Mouse (Mus musculus) kidney, adult 18-20 months (tissue): ENCODE measurements at regions not wholly inside any gene's neighbourhood (a gene's known extent, or its start where the extent isn't known, plus 50 kb on each side); places are given as distances from the start of the nearest gene placed in this dataset.
"Not testable (repeated sequence)": the region's sequence is repeated elsewhere in the genome, so short reads cannot be mapped to it uniquely, and the experiment has no call there.

Experiments used
- DNase-seq: peaks from one replicate; pipeline ENCODE4 v3.0.0; 2021

DNA sequence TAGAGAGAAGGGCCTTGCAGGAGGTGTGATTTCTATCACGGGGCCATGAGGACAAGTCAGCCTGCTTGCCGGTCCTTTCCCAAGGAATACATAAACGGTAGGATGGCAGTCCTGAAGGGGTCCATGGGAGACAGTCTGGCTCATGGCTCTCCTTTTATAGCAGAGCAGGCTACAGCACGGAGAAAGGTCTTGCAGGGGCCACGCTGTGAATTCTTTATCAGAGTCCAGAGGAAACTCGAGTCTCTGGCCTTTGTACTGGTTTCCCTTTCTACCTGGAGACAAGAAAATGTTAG lies 1984.0 kb downstream of the 4930444P10Rik start:
- DNase-seq = no peak

DNA sequence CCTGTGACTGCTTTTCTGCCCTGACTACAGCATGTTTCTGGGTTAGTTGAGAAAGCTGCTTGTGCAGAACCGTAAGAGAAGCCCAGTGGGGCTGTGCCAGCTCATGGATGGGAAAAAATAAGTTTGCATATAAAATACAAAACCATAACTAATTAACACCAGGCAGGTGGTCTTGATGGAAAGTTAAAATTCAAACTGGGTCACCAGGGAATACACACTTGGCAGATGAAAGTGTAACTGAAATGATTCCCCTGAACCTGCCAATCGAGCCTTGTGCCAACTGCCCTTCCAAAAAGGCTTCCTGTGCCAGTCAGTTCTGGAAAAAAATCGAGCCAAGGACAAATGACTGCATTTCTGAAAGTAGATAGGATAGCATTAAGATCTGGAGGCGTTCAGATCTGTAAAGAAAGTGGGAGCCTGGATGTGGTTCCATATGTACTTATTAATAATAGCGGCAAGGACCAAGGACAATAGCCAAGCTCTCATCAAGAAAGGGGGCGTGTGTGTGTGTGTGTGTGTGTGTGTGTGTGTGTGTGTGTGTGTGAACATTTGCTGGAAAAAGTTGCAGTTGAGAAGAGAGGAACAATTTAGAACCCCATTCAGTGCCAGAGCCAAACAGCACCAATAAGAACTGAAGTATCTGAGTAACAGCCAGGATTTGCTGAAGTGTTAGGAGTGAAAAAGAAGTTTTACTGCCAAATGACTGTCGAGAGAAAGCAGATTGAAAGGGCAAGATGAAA lies 1984.5 kb downstream of the 4930444P10Rik start:
- DNase-seq = peak; percentile 3

DNA sequence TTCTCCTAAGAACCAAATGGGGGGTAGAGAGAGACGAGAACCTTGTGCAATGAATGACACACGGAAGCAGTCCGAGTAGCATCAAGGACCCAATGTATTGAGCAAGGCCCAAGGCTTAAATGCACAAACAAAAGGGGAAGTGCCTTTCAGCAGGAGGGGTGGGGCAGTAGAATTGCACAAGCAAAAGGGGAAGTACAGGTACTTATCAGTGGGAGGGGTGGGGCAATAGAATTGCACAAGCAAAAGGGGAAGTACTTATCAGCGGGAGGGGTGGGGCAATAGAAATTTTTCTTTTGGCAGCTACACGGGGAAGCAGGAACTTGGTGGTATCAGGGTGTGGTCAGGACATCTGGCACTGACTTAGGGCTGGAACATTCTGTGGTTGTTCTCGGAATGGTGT lies 1987.6 kb downstream of the 4930444P10Rik start:
- DNase-seq = not testable (repeated sequence)

DNA sequence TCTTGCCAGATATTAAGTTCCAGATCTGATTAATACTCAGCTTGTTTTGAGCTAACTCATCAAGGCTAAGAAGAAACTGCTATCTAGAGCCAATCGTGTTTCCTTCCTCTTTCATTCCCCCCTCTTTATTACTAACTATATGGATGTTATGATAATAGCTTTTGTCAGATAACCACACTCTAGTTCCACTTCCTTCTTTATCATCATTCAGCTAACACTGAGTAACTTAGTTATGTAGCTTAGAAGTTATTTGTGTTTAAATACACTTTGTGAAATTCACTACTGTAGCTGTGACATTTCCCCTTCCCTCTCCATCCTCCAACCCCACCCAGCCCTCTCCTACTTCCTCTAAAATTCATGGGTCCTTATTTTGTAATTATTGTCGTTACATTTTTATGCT lies 1988.6 kb downstream of the 4930444P10Rik start:
- DNase-seq = no peak

DNA sequence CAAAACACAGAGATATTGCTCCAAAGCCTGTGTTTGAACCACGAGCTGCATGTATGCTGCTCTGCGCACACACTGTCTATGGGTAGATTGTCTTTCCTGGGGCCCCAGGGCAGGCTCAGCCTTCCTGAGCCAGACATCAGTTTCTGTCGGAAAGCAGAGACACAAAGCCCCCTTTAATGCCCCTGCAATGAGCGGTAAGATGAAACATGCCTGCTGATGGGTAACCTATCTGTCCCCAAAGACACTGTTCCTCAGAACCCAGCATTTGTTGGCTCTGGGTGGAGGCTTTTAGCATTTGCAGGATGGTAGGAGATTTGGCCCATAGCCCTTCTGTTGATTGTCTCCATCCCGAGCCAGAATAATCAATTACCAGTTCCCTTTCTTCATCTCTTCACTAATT lies 1994.1 kb downstream of the 4930444P10Rik start:
- DNase-seq = no peak

DNA sequence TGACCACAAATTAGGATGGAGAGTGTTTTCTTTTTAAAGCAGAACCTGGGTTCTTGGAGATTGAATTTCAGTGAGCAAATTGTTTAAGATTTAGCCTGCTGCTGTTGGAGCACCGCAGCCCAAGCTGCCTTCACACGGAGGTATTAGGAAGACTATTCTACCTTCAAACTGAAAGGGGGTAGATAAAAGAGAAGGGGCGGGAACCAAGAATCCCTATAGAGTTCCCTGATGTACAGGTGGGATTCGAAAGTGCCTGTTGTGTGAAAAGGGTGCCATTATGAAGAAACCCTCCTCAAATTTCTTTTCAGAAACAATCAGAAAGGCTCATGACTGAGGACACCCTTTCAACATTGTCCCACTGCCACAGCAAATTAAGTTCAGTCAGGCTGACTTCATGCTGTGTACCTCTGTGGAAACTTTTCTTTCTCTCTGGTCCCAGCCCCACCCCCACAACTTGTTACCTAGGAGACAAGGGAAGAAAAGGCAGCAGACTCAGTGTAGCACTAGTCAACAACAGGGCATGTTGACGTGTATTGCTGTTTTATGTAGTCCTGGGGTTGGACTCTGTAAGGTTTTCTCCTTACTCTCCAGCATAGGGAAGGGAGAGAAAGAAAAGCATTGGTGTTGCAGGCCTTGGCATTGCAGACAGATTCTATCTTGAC lies 1995.4 kb downstream of the 4930444P10Rik start:
- no peak for DNase-seq

DNA sequence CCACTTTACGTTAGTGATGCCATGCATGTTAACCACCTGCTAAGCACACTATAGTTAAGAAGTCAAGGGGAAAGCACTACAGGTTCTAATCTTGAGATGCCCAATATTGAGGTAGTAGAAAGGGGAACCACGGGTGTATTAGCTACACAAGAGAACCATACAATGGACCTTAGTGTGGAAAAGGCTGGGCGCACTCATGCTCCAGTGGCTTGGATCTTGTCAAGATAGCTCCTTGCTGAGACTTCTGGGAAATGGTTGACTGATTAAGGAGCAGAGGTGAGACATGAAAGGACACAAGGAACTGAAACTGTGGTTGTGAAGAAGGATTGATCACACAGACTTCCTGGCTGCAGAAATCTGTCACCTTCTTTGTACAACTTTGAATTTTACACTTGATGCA lies 2028.3 kb downstream of the 4930444P10Rik start:
- no peak for DNase-seq

DNA sequence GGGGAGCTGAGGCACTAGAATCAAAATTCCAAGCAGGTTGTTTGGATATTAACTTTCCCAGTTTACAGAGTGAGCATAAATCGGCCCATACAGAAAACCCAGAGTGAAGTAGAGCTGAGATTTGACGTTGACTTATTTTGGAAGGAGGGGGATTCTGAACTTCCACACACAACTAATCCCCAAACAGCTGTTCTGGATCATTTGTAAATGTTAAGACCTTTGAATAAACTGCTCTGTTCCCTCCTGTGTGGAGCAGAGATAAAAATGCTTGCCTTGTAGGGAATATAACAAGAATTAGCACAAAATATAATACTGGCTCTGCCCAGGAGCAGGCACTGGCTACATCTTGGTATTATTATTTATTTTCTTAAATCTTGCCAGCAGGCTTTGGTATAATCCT lies 2057.0 kb downstream of the 4930444P10Rik start:
- DNase-seq = no peak

DNA sequence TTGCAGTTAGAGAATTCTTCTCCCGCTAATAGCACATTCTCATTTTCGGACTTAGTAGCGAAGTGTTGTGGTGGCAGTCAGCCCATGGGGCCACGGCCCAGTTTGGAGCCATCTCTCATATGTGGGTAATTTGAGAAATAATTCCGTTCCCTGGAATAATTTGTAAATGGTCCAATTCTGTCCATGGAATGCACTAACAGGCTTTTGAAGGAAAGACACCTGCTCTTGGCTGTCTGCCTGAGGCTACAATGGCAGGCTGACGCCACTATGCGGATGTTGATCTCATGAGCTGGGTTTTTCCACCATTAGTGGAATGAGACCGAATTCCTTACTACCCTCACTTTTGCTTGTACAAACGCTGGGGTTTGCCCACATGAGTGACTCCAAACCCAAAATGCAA lies 2081.6 kb downstream of the 4930444P10Rik start:
- DNase-seq = no peak

DNA sequence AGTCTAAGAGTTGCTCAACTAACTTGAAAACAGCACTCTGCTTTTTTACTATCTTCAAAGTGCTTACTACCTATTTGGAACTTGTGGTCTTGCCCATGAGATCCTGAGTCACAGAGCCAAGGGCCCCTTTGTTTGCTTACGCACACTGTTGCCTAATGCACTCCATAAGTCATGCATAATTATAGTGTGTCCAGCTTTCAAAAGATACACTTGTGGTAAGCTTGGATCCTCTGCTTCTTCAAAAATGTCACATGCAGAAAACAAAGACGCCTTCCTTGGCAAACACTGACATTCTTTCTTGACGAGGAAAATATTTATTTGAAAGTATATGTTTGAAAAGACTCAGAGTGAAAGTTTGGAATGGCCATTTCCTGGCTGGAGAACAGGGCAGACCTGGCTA lies 2082.3 kb downstream of the 4930444P10Rik start:
- no peak for DNase-seq

DNA sequence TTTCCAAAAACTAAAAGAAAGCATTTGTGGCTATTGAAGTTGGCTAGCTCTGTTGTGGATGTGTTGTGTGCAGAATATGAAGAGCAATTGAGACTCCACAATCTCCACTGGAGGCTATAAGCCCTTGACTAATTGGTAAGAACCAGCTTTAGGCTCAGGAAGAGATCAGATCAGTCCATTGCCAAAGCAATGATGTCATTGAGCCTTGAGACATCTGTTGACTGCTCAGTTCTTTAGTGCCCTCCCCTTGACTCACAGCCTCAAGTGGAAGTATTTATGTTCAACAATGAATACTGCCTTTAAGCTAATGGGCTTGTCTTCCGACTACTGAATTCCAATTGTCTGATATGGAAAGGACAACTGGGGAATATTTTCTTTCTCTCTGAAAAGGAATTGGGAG lies 2090.6 kb downstream of the 4930444P10Rik start:
- DNase-seq = no peak

DNA sequence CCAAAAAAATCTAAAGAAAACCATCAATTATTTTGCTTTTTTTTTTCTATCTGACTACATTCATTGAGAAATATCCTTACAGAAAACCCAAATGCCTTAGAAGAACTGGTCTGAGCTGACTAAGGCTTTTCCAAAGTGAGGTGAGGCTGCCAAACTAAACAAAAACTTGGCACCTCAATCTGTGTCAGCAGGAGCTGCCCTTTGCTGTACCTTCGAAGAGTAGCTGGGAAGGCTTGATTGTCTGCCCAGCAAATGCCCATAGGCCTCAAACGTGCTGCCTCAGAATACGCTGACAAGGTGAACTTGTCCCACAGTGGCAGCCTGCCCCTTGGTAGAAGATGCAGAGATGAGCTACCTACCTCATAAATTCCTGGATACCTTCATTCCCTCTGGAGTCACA lies 2091.7 kb downstream of the 4930444P10Rik start:
- DNase-seq = no peak

DNA sequence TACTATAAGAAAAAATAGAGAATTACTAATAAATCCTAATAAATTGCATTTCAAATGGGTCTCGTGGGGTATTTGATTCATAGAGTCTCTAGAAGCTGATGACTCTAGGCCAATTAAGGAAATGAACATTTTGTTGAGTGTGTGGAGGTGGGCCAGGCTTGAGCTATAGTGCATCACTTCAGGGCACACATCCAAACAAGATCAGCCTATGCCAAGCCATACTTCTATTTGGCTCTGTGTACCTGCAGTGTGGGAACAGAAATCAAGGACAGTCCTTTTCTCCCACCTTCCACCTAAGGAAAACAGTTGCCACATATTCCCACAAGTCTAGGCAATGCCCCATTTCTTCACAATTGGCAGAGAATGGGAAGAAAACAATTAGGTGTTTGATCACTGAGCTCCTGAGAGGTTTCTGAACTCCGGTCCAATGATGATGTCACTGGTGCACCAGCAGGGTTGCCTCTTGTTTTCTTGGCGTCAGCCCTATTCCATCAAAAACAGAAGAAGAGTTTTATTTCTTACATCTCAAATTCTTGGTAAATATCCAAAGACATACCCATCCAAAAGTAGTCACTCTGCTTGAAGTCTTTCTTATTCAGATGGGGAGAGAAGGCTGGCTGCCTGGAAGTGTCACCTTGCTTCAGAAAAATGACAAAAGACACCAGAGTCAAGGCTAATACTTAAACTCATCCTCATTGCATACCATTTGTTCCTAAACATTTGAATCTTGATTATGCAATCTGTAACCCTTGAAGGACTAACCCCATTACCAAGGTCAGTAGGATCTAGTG lies 2092.3 kb downstream of the 4930444P10Rik start:
- DNase-seq = no peak

DNA sequence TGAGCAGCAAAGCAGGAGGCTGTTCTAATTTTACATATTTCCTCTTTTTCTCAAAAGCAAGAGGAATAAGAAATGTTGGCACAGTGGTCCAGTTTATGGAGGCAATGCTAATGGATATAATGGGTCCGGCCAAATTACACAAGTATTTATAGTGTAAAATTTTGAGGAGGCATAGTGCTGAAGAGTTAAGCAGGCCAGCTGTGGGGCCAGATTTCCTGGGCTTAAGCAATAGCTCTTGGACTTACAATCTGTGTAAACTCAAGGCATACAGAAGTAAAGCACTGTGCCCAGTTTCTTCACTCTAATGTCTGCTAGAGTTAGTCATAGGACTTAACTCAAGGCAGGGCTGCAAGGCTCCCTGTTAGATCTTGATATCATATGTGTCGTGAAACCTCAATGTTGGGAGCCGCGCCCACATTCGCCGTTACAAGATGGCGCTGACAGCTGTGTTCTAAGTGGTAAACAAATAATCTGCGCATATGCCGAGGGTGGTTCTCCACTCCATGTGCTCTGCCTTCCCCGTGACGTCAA lies 2094.9 kb downstream of the 4930444P10Rik start:
- no peak for DNase-seq

DNA sequence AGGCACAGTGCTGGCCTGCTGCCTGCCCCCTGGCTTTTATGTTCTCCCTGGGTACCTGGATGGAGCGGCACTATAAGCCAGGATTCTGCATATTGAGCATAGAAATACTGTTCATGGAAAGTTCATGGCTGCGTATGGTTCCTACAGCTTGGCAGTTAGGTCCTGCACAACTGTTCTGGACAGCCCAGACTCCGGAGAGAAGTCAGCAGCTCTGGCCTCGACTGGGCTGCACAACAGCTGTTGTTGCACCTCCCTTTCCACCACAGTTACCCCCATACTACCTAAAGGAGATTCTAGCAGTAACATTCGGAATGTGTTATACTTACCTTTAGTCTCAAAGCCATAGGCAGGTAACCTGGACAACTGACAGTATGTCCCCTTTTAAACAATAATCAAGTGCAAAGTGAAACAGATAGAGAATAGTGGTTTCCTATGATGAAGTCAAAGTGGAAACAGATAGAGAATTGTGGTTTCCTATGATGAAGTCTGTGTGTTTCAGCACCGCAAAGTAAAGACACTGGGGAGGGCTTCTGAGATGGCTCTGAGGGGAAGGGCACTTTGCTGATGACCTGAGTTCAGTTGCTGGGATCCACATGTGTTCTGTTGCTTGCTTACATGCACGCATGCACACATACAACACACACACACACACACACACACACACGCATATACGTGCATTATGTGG lies 2099.2 kb downstream of the 4930444P10Rik start:
- DNase-seq = no peak

DNA sequence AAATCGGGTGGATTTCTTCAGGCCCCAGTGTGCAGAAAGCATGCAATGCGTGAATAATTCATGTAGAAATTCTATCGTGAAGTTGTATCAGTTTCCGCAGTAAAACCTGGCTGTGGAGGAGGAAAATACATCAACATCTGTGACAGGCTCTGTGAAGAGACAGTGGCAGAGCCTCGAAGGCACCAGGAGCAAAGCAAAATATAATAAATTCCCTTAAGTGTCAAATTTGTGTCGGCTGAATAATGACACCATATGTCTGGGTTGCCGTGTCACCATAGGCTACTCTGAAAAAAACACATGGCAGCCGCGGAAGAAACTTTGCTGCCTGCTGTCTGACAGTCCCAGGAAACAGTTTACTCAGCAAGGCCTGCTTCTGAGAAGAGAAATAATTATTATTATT lies 2100.1 kb downstream of the 4930444P10Rik start:
- DNase-seq = no peak

DNA sequence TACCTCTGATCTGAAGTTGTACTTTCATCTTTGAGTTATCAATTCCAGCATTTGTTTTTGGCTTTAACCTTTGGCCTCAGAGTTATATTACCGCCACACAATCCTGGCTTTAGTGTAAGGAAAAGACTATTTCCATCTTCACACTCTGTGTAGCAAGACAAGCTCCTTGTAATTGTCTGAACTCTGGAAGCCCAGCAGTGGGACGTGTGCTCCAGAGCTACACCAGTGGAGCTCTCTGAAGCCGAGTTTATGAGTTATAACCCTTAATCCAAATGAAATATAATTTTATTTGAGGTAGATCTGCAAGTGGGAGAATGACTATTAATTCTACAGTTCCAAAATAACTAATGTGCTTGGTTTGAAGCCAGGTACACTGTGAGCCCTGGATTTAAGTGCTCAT lies 2103.8 kb downstream of the 4930444P10Rik start:
- DNase-seq = no peak

DNA sequence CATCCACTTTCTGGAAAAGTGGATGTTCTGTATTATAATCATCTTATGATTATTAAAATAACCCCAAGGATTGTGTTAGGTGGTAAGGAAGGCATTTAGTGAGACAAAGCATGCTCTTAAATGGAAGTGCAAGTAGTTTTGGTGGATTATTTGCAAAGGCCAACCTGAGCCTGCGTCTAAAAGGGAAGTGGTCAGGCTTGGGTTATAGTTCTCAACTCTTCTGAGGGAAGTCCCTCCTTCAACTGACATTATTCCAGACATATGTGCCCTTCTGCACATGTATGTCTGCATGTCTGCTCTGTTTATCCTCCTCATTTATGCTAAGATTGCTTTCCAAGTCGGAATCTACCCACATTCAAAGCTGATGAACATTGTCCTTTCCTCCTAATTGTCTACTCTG lies 2108.3 kb downstream of the 4930444P10Rik start:
- no peak for DNase-seq

DNA sequence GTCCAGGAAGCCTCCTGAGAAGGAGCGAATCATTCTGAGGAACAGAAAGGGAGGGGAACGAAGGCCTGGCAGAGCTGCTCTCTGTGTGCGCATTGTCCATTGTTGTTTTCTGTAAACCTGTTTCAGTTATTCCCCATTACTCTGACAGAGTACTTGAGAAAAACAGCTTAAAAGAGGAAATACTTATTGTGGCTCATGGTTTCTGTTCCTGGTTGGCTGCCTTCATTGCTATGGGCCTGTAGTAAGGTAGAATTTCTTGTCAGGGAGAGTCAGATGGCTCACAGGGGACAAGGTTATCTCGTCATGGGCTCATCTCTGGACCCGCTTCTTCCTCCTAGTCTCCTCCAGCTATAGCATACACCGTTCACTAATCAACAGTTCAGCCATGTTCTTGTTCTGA lies 2112.9 kb downstream of the 4930444P10Rik start:
- DNase-seq = no peak

DNA sequence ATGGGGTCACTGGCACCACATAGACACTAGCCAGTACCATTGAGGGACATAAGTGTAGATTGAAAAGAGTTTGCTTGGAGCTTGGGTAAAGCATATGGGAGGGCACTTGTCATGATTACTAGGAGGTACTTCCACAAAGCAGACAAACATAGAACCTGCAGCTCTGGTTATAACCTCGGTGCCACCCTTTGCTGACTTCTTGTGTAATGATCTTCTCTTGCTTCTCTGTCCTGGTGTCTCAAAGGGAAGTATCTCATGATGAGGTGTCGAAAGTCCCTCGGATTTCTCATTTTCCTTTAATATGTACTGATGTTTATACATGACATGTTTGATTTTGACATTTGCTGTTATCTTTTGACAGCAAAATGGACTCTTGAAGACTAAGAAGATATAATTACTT lies 2114.5 kb downstream of the 4930444P10Rik start:
- no peak for DNase-seq

DNA sequence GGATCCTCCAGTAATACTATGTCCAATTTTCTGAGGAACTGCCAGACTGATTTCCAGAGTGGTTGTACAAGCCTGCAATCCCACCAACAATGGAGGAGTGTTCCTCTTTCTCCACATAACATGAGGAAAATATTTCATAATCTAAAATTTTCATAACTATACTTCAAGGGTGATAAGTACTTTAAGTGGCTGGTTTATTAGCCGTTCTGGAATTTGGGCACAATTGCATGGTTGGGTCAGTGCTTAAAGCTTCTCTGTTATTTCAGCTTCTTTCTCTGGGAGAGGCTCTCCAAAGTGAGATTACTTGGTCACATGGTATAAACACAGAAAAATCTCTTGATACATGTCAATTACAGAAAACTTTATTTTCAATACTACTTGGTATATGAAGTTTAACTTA lies 2115.9 kb downstream of the 4930444P10Rik start:
- DNase-seq = no peak

DNA sequence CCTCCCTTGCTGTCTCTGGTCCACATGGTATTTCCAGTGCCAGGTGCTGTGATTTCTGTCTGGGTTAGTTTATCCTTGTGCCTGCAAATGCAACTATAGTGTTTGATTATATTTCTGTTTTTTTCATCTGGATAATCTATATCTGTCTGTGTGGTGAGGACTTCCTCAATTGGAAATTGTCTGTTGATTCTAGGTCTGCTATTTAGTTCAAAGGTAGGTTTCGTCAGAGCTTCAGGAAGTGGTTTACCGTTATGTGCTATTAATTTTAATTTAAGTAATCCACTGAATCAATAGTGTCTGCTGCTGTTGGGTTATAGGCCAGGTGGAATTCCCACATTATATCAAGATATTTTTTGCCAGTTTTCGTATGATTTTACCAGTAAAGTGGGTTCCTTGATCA lies 2143.9 kb downstream of the 4930444P10Rik start:
- DNase-seq = no peak

DNA sequence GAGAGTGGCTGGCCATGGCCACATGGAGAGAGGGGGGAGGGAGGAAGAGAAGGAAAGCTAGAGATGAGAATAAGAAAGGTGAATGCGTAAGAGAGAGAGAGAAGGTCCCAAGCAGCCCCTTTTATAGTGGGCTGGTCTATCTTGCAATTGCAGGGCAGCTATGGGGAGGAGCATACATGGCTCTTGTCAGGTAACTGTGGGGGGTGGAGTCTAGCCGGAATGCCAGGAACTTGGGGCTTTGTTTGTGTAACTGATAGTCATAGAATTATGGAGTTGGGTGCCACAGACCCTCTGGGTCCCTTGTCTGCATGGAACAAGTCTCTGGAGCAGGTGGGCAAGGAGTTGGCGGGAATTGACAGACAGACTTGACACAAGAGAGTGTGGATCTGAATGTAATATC lies 2151.8 kb downstream of the 4930444P10Rik start:
- no peak for DNase-seq
